Mouse (Mus musculus) kidney, postnatal 0 days (tissue): ENCODE results near the gene Clasp1. TPM values are rescaled to one million over a fixed set of nuclear protein-coding genes. Genes with fewer than 3 reads are reported as not detected.
"Not testable (repeated sequence)": the region's sequence is repeated elsewhere in the genome, so short reads cannot be mapped to it uniquely, and the experiment has no call there.

ENCODE experiments used
- ATAC-seq: fragments of 200-750 bp; cut with Nextera tagmentation; replicated peaks from 2 replicates; pipeline ENCODE4 v1.8.0; 2017; ENCODE audit warnings: low read depth, moderate number of reproducible peaks, moderate TSS enrichment, moderate library complexity; ENCODE audit not compliant: low FRiP score
- DNase-seq: peaks from one replicate; pipeline ENCODE4 v3.0.0-alpha.2; 2016; ENCODE audit warnings: low spot score
- H3K27ac ChIP-seq: fragments of 300-500 bp; sonication (generic); 2 replicates; pipeline ENCODE4 v1.5.1; 2014; ENCODE audit warnings: mild to moderate bottlenecking
- H3K27me3 ChIP-seq: fragments of 300-500 bp; sonication (generic); 2 replicates; pipeline ENCODE4 v1.6.1; 2014; ENCODE audit warnings: low read length, mixed read lengths; ENCODE audit not compliant: insufficient read depth
- H3K36me3 ChIP-seq: fragments of 300-500 bp; sonication (generic); 2 replicates; pipeline ENCODE4 v1.6.1; 2014; ENCODE audit warnings: low read length, mixed read lengths; ENCODE audit not compliant: insufficient read depth
- H3K4me1 ChIP-seq: fragments of 300-500 bp; sonication (generic); replicated peaks from 2 replicates; pipeline ENCODE4 v1.6.1; 2014; ENCODE audit warnings: antibody characterized with exemption, low read length, mixed read lengths; ENCODE audit not compliant: insufficient read depth
- H3K4me2 ChIP-seq: fragments of 300-500 bp; sonication (generic); 2 replicates; pipeline ENCODE4 v1.6.1; 2014; ENCODE audit warnings: mild to moderate bottlenecking, low read length, moderate library complexity, mixed read lengths
- H3K4me3 ChIP-seq: fragments of 300-500 bp; sonication (generic); replicated peaks from 2 replicates; pipeline ENCODE4 v1.5.1; 2014; ENCODE audit warnings: low read depth, low read length
- H3K9ac ChIP-seq: fragments of 300-500 bp; sonication (generic); 2 replicates; pipeline ENCODE4 v1.6.1; 2014; ENCODE audit warnings: low read depth, low read length
- H3K9me3 ChIP-seq: fragments of 300-500 bp; sonication (generic); replicated peaks from 2 replicates; pipeline ENCODE4 v1.6.1; 2016; ENCODE audit warnings: low read length, inconsistent platforms, mixed read lengths
- CTCF ChIP-seq: IDR thresholded peaks from 2 replicates; pipeline ENCODE4 v1.5.1; 2016; ENCODE audit warnings: antibody characterized with exemption, low read depth, mild to moderate bottlenecking, moderate library complexity
- WGBS: fragments of 180-500 bp; shearing (Covaris S2); extraction: QIAGEN DNeasy Blood & Tissue Kit; methylation state at CpG from one replicate; pipeline ENCODE4 v1.1.7; 2014; 5-methylcytosine and 5-hydroxymethylcytosine counted together
- polyA plus RNA-seq: library from polyadenylated mRNA; unstranded; fragments of >200 nt; fragmentation: Nextera tagmentation; extraction: Ambion mirVana; gene quantifications from 2 replicates; pipeline ENCODE4 v1.2.1, GENCODE M21; 2015

Gene Clasp1
- polyA plus RNA-seq, 1 experiment from 2014 or later: 16.5 TPM

- no peaks in the 10 kb centered on the region for H3K4me1 ChIP-seq
- TF ChIP-seq CTCF: no peak
- 73% methylated on average over 5 of the region's 5 CpGs for WGBS
- ATAC-seq (no peak), DNase-seq (no peak)
- no peak overlapping the region for H3K27ac ChIP-seq
- peaks cover 30% of the 10 kb centered on the region for H3K36me3 ChIP-seq
- H3K9me3 ChIP-seq: no peaks in the 10 kb centered on the region
- H3K4me2 ChIP-seq: no peak overlapping the region
- H3K9ac ChIP-seq: no peak overlapping the region
- no peaks in the 10 kb centered on the region for H3K27me3 ChIP-seq
- no peak overlapping the region for H3K4me3 ChIP-seq
Measured at GRCm38 (mm10) chr1:118589721-118590120, 200.9 kb downstream of the Clasp1 start.

- Histone ChIP-seq H3K36me3 (peaks cover 32% of the 10 kb centered on the region), H3K27ac (no peak overlapping the region), H3K4me3 (no peak overlapping the region), H3K4me1 (no peaks in the 10 kb centered on the region), H3K9me3 (no peaks in the 10 kb centered on the region), H3K4me2 (no peak overlapping the region), H3K27me3 (no peaks in the 10 kb centered on the region), H3K9ac (no peak overlapping the region)
- TF ChIP-seq CTCF: no peak
- DNase-seq (no peak), ATAC-seq (no peak)
- WGBS: 87% methylated on average over 4 of the region's 4 CpGs
Measured at GRCm38 (mm10) chr1:118592933-118593332, 204.1 kb downstream of the Clasp1 start.

- no peak for DNase-seq
- H3K27ac ChIP-seq: no peak overlapping the region
- no peak for ATAC-seq
- no peak overlapping the region for H3K4me3 ChIP-seq
- H3K4me1 ChIP-seq: no peaks in the 10 kb centered on the region
- TF ChIP-seq CTCF: no peak
- no peak overlapping the region for H3K4me2 ChIP-seq
- H3K9me3 ChIP-seq: no peaks in the 10 kb centered on the region
- H3K9ac ChIP-seq: no peak overlapping the region
- no peaks in the 10 kb centered on the region for H3K27me3 ChIP-seq
- WGBS: 71% methylated on average over 2 of the region's 2 CpGs
- H3K36me3 ChIP-seq: peaks cover 44% of the 10 kb centered on the region
Measured at GRCm38 (mm10) chr1:118595395-118595794, 206.5 kb downstream of the Clasp1 start.

GRCm38 (mm10) chr1:118597475-118598213, 208.8 kb downstream of the Clasp1 start:
- H3K27ac ChIP-seq: no peak overlapping the region
- H3K36me3 ChIP-seq: peaks cover 52% of the 10 kb centered on the region
- no peak for TF ChIP-seq CTCF
- H3K27me3 ChIP-seq: no peaks in the 10 kb centered on the region
- WGBS: 61% methylated on average over 2 of the region's 2 CpGs
- no peak overlapping the region for H3K9ac ChIP-seq
- H3K4me1 ChIP-seq: no peaks in the 10 kb centered on the region
- H3K4me3 ChIP-seq: no peak overlapping the region
- no peak overlapping the region for H3K4me2 ChIP-seq
- ATAC-seq (no peak), DNase-seq (no peak)
- H3K9me3 ChIP-seq: no peaks in the 10 kb centered on the region

DNA sequence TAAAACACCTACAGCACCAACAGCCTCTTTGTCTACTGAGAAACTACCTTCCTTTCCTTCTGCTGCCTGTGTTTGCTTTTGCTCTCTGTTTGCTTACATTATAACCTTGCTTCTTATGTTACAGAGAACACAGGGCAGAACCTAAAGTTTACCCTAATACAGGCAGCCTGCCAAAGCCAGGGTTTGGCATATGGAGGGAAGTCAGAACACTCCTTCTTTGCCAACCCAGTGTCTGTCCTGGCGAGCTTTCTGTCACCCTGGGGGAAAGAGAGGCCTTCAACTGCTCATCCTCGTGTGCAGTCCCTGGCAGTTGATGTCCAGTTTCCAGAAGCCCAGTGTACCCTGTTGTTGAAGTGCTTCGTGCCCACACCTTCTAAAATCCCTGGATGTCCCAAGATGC, 209.5 kb downstream of the Clasp1 start:
- ATAC-seq: no peak
- Histone ChIP-seq H3K4me1 (no peaks in the 10 kb centered on the region), H3K9ac (no peak overlapping the region), H3K4me2 (no peak overlapping the region), H3K27ac (no peak overlapping the region), H3K4me3 (no peak overlapping the region), H3K9me3 (no peaks in the 10 kb centered on the region), H3K27me3 (no peaks in the 10 kb centered on the region), H3K36me3 (peaks cover 53% of the 10 kb centered on the region)
- 79% methylated on average over 3 of the region's 3 CpGs for WGBS
- no peak for TF ChIP-seq CTCF
- DNase-seq: no peak

DNA sequence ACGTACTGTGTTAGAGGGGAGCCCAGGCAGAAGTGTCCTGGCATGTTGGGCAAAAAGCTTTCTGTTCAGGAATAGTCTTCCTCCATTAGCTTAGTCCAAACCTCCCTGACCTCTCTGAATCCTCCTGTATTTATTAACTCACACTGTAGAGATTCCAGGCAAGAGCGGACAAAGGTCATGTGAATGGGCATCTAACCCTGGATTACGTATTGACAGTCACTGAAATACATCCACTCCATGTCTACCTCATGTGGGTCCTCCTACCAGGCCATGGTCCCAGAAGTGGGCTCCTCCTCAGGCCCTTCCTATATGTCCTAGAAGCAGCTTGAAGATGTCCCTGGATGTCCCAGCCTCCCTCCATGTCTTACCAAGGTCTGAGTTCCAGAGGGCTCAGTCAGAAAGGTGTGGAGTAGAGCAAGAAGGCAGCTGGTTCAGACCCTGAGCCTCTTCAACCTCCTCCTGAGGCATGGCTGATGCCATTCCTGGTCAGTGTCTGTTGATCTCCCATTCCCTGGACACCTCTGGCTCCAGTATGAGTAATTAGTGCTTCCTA, 224.8 kb downstream of the Clasp1 start:
- H3K27me3 ChIP-seq: no peaks in the 10 kb centered on the region
- DNase-seq (peak; percentile 47), ATAC-seq (peak; percentile 87)
- H3K4me3 ChIP-seq: no peak overlapping the region
- no peaks in the 10 kb centered on the region for H3K4me1 ChIP-seq
- no peaks in the 10 kb centered on the region for H3K9me3 ChIP-seq
- H3K36me3 ChIP-seq: 0 out of 2 replicates have a peak, but pooled peaks cover 4% of the 10 kb centered on the region
- no peak overlapping the region for H3K4me2 ChIP-seq
- peak overlapping the region; percentile 76 for H3K27ac ChIP-seq
- WGBS: 75% methylated on average over 3 of the region's 3 CpGs
- no peak for TF ChIP-seq CTCF
- H3K9ac ChIP-seq: no peak overlapping the region

GRCm38 (mm10) chr1:118621055-118621454, 232.2 kb downstream of the Clasp1 start:
- not testable (repeated sequence) for H3K27me3 ChIP-seq, ATAC-seq, H3K4me3 ChIP-seq, H3K9ac ChIP-seq, H3K4me2 ChIP-seq, H3K4me1 ChIP-seq, DNase-seq, H3K27ac ChIP-seq, H3K36me3 ChIP-seq, H3K9me3 ChIP-seq
- WGBS: 90% methylated on average over 5 of the region's 5 CpGs
